Mouse (Mus musculus) cerebellum, postnatal 4 days (tissue): Measurements from ENCODE around the gene Primpol.
"Not testable (repeated sequence)": the region's sequence is repeated elsewhere in the genome, so short reads cannot be mapped to it uniquely, and the experiment has no call there.

Source experiments
- DNase-seq, 2 experiments: peaks; one replicate each; pipeline ENCODE4 v3.0.0; 2022; ENCODE audit warnings: low spot score in 2 of 2, mixed read lengths in 1 of 2

Primpol gene

GRCm38 (mm10) chr8:46603587-46603986 lies 13.4 kb downstream of the Primpol start:
- no peak for DNase-seq

DNA sequence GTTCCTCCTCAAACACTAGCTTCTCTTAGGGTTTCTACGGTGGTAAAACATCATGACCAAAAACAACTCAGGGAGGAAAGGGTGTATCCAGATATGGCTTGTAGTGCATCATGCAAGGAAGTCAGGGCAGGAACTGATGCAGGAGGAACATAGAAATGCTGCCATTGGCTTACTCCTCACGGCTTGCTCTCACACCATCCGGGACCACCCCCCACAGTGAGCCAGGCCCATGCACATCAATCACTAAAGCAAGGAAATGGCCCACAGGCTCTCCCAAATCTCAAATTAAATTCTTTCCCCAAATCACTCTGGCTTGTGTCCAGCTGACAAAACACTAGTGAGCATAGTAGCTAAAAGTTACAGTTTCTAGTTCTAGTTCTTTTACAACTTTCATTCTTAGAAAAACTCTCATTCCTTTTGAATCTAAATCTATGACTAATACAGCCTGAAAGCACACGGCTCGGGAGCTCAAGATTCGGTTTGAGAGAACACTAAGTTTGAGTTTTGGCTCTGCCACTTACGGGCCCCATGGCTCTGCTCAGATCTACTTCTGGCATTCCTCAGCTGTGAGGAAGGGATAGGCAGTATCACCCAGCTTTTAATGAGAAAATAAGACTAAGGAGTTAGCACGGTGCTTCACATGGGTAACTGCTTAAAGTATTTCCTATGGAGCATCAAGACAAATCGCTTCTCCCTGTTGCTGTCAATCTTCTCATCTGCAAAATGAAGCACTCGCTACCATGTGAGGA lies 15.9 kb downstream of the Primpol start:
- no peak for DNase-seq

DNA sequence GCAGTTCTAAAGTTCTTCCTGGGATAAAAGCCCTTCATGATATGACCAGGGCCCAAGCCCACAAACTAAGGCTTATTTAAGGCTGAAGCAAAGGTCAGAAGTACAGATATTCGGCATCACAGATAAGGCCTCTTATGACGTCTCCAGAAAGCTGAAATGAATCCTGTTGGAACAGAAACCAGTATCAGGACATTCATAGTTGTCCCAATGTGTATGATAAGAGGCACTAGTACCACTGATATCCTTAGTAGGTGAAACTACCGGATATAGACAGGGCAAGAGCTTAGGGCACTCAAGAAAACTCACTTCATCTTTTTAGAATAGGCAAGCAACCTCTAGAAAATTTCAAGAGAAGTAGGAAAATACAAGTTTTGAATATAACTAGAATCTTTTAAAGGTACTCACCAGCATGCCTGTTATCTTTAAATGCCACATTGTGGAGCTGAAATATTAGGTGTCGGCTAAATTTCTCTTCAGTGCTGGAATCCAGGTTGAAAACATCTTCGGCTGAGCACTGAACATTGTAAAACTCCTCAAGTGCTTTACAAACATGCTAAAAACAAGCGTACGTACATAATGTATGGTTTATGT lies 17.6 kb downstream of the Primpol start:
- DNase-seq = no peak

DNA sequence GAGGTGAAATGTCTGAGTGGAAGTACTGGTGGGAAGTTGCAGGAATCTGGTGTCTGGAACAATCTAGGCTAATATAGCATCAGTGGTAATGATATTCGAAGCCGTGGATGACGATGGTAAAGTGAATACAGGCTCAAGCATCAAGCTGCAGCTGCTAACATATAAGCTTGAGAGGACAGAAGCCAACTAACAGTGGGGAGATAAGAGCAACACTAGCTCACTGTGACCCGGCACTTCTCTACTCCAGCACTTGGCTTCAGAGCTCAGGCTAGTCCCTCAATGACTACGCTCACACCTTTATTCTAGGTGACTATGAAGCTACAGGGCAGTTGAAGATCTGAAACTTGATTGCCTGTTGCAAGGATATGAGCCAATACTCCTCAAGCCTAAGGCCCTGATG lies 18.3 kb downstream of the Primpol start:
- no peak for DNase-seq

- no peak for DNase-seq
These were observed 18.9 kb downstream of the Primpol start for GRCm38 (mm10) chr8:46598114-46598513.

GRCm38 (mm10) chr8:46597411-46597810 lies 19.6 kb downstream of the Primpol start:
- no peak for DNase-seq

- no peak for DNase-seq
These were observed 20.5 kb downstream of the Primpol start for GRCm38 (mm10) chr8:46596530-46596929.

DNA sequence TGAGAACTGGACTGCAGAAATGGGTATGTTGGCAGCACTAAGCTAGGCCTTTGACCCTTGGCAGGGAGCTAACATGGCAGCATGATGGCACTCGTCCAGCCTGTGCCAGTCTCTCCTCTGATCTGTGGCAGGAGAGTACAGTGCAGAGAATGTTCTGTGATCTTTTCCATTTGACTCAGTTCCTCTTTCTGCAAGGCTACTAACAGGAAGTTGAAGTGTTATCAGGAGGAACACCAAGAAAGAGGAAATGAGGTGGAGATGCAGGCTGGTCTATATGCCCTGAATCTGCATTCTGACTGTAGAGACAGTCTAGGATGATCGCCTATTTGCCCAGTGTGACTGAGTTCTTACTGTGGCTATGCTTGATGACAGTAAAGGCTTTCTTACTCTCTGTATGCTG lies 21.4 kb downstream of the Primpol start:
- DNase-seq = no peak

DNA sequence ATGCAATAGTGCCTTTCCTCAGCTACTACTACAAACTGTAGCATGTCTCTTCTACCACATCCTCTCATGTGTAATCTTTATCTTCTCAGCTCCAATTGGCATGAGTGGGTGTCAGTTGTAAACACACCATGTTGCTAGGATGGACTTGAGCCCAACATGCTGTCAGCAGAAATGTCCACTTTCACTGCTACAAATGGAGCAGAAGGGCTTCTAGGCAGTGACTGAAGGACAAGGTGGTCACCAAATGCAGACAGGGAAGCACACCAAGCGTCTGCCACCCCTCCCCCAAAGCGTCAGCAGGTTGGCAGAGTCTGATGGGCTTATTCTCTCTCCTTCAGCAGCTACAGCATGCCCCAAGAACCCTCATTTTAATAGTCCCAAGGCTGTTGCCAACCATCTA lies 23.2 kb downstream of the Primpol start:
- DNase-seq = no peak

- no peak for DNase-seq
These were observed 23.9 kb downstream of the Primpol start for GRCm38 (mm10) chr8:46593067-46593466.

DNA sequence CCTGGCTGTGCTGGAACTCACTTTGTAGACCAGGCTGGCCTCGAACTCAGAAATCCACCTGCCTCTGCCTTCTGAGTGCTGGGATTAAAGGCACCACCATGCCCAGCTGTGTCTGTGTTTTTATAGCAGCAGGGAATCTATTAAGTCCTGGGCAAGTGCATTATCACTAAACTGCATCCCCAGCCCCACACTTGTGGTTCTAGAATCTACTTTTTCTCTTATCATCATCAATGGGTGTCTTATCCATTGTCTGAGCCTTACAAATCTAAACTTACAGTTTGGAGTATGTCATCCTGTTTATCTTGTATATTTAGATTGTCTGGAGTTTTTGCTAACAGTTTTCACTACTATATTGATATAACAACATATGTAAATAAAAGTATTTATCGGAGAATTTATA lies 28.3 kb downstream of the Primpol start:
- DNase-seq = no peak

DNA sequence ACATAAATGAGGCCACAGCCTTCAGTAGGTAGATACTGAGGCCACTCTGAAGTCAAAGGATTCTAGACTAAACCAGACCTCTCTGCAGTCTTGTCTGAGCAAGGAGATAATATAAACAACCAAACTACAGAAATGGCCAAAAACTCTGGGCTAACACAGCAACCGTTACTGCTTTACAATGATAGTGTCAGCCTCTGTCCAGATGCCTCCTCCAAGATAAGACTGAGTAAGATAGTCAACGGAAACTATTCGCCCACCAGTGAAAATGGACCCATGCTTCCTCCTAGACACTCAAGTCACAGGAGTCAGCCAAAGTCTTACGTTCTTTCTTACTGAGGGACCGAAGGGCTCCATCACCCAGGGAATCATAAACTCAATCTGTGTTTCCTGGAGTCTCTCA lies 29.1 kb downstream of the Primpol start:
- no peak for DNase-seq

- DNase-seq = no peak
These were observed 31.4 kb downstream of the Primpol start for GRCm38 (mm10) chr8:46585576-46585975.

DNA sequence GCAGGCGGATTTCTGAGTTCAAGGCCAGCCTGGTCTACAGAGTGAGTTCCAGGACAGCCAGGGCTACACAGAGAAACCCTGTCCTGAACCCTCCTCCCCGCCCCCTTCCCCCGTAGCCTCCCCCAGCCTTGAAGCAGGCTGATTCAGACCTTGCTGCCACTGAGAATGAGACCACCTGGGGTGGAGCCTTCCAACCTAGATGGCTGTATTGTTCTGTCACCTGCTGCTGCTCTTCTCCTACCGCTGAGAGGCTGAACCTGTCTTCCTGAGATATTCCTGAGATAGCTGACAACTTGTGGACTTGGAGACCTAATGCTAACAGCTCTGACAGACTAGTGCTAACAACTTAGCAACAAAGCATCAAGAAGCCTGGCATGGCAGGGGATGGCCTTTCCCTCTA lies 32.7 kb downstream of the Primpol start:
- not testable (repeated sequence) for DNase-seq

GRCm38 (mm10) chr8:46578794-46579193 lies 38.2 kb downstream of the Primpol start:
- DNase-seq = no peak

DNA sequence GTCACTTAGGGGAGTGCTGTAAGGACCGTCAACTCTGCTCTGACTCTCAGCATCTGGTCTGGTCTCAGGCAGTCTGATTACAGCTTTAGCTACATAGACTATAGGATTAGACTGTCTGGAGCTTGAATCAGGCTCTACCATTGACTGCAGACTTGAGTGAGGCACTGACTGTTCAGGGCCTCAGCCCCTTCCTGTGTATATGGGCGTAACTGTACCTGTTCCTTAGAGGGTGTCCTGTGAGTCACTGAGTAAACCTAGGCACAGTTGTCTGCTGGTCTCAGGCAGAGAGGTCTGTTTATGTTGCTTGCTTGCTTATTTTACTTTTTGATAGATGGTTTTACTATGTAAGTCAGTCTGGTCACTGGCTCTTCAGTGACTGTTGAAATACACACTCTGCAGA lies 43.0 kb downstream of the Primpol start:
- DNase-seq = no peak

DNA sequence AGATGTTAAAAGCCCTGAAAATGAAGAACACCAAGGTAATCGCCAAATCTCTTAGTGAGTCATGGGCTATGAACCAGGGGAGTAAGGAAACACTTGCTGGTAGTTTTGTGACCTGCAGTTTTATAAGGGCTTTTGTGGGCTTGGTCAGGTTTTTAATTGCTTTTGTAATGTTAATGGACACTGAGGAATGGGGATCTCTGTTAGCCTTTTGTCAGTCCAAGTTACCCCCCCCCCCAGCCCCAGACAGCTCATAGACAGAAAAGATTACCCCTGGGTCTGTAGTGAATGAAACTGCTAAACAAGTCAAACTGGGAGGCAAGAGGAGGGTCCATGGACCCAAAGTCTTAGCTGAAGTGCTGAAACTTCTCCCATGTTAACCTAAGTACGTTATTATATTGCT lies 43.6 kb downstream of the Primpol start:
- no peak for DNase-seq

DNA sequence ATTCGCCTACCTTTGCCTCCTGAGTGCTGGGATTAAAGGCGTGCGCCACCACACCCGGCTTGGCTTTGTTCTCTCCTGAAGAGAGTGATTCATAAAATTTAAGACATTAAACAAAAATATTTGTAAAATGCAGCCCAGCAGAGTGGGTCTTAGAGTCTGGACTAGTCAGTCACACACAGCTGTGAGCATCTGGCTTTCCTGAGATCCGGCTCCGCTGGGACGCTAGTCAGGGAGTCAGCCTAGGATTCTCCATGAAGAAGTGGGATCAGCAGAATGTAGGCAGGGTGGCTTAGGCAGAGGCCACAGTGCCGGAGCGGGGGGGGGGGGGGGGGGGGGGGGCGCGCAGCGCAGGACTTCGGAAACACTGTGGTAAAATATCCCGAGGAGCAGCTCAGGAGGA lies 46.3 kb downstream of the Primpol start:
- DNase-seq = no peak

- DNase-seq = no peak
These were observed 47.2 kb downstream of the Primpol start for GRCm38 (mm10) chr8:46569659-46570441.

DNA sequence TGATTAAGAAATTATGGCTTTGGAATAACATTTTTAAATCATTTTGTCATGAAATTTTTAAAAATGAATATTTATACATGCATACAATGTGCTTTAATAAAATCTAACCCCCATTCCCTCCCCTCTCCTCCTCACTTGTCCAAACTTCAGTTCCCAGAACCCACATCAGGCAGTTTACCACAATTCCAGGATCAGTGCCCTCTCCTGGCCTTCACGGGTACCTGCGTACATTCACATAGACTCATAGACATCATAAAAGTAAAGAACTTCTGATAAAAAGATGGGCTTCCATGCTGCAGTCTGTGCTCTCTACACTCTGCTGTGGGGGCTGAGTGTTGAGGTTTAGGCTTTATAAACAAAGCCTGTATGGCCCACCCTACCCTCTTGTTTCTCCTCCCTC lies 48.1 kb downstream of the Primpol start:
- no peak for DNase-seq

- DNase-seq = no peak
These were observed 49.1 kb downstream of the Primpol start for GRCm38 (mm10) chr8:46567946-46568345.

GRCm38 (mm10) chr8:46566914-46567529 lies 50.0 kb downstream of the Primpol start:
- DNase-seq = no peak
